Mouse (Mus musculus) midbrain, embryonic 12.5 days (tissue): ENCODE data around the gene Gnmt. TPM values are rescaled to one million over a fixed set of nuclear protein-coding genes. Genes with fewer than 3 reads are reported as not detected.

Source experiments
- ATAC-seq: fragments of 200-750 bp; cut with Nextera tagmentation; 2 replicates; pipeline ENCODE4 v1.8.0; 2017; ENCODE audit warnings: low read depth, moderate TSS enrichment, moderate library complexity; ENCODE audit not compliant: low FRiP score
- H3K27ac ChIP-seq: fragments of 300-500 bp; sonication (generic); replicated peaks from 2 replicates; pipeline ENCODE4 v1.5.1; 2016; ENCODE audit warnings: mild to moderate bottlenecking
- H3K27me3 ChIP-seq: fragments of 300-500 bp; sonication (generic); 2 replicates; pipeline ENCODE4 v1.6.1; 2016; ENCODE audit warnings: mild to moderate bottlenecking
- H3K36me3 ChIP-seq: fragments of 300-500 bp; sonication (generic); 2 replicates; pipeline ENCODE4 v1.6.1; 2016
- H3K4me1 ChIP-seq: fragments of 300-500 bp; sonication (generic); 2 replicates; pipeline ENCODE4 v1.6.1; 2016
- H3K4me2 ChIP-seq: fragments of 300-500 bp; sonication (generic); replicated peaks from 2 replicates; pipeline ENCODE4 v1.6.1; 2016; ENCODE audit warnings: mild to moderate bottlenecking, moderate library complexity
- H3K4me3 ChIP-seq: fragments of 300-500 bp; sonication (generic); 2 replicates; pipeline ENCODE4 v1.5.1; 2016; ENCODE audit warnings: mild to moderate bottlenecking
- H3K9ac ChIP-seq: fragments of 300-500 bp; sonication (generic); replicated peaks from 2 replicates; pipeline ENCODE4 v1.6.1; 2016; ENCODE audit warnings: mild to moderate bottlenecking, moderate library complexity
- H3K9me3 ChIP-seq: fragments of 300-500 bp; sonication (generic); 2 replicates; pipeline ENCODE4 v1.6.1; 2016; ENCODE audit warnings: mild to moderate bottlenecking
- WGBS: fragments of 180-500 bp; shearing (Covaris S2); methylation state at CpG from one replicate; pipeline ENCODE4 v1.1.7; 2016; 5-methylcytosine and 5-hydroxymethylcytosine counted together
- polyA plus RNA-seq: library from polyadenylated mRNA; unstranded; fragments of >200 nt; fragmentation: Nextera tagmentation; extraction: Ambion mirVana; gene quantifications from 2 replicates; pipeline ENCODE4 v1.2.1, GENCODE M21; 2016

Gene Gnmt
- polyA plus RNA-seq: 0.52 and 0.75 TPM in 2 replicates

GRCm38 (mm10) chr17:46728904-46729318 is at the start of gene Gnmt:
TSS of gene Gnmt (minus strand) at chr17:46729168.
- Histone ChIP-seq H3K4me1 (no peaks in the 10 kb centered on the region), H3K4me3 (no peak within 1 kb of the TSS), H3K9me3 (no peaks in the 10 kb centered on the region), H3K27ac (no peak within 1 kb of the TSS), H3K36me3 (peaks cover 7% of the 10 kb centered on the region; the same call in 1 of the 2 replicates), H3K27me3 (peaks cover 23% of the 10 kb centered on the region), H3K4me2 (no peak within 1 kb of the TSS), H3K9ac (peak within 1 kb of the TSS; percentile 17; the same call in 1 of the 2 replicates)
- 22% methylated on average over 24 of the region's 24 CpGs for WGBS
- no peak for ATAC-seq

DNA sequence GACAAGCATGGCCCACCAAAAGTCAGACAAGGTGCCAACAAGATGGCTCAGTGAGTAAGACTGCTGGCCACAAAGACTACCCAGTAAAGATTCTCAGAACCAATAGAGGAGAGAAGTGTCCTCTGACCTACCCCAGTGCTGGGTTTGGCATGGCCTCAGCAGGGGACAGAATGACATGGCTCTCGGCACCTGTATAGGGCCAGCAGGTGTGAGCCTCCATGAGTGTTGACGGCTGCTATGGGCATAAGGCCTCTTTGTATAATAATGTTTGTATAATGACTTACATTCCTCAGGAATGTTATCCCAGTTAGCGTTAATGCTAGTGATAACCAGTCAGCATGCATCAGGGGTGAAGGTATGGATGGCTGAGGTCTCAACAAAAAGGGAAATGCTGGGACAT is 47.1 kb upstream of the Gnmt start:
- no peak for ATAC-seq
- H3K36me3 ChIP-seq: peaks cover 61% of the 10 kb centered on the region

DNA sequence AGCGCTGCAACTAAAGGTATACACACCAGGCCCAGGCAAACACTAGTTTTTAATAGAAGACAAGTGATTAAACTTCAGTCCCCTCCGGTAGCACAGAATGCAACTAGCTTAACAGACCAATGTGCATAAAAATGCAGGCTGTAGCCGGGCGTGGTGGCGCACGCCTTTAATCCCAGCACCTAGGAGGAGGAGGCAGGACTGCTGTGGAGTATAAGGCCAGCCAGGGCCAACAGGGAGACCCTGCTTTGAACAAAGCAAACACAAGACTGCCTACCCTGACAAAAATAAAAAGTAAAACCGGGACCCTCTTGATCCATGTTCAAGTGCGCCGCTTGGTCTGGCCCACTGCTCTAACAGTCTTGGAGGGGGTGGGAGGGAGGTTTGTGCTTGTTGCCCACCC is 46.1 kb upstream of the Gnmt start:
- Histone ChIP-seq H3K4me2 (no peak overlapping the region), H3K27me3 (no peaks in the 10 kb centered on the region), H3K9ac (no peak overlapping the region), H3K27ac (no peak overlapping the region), H3K9me3 (no peaks in the 10 kb centered on the region), H3K36me3 (peaks cover 55% of the 10 kb centered on the region), H3K4me3 (no peak overlapping the region), H3K4me1 (peaks cover 19% of the 10 kb centered on the region)
- 94% methylated on average over 9 of the region's 9 CpGs for WGBS
- no peak for ATAC-seq

More for the DNA sequence above, 47.1 kb upstream of the Gnmt start:
- 85% methylated on average over 3 of the region's 3 CpGs for WGBS
- Histone ChIP-seq H3K4me3 (no peak overlapping the region), H3K27ac (no peak overlapping the region), H3K9me3 (no peaks in the 10 kb centered on the region), H3K27me3 (no peaks in the 10 kb centered on the region), H3K9ac (no peak overlapping the region), H3K4me1 (peaks cover 21% of the 10 kb centered on the region), H3K4me2 (no peak overlapping the region)

GRCm38 (mm10) chr17:46774131-46774472 is 45.1 kb upstream of the Gnmt start:
- peaks cover 46% of the 10 kb centered on the region for H3K36me3 ChIP-seq
- peaks cover 19% of the 10 kb centered on the region for H3K4me1 ChIP-seq
- peak overlapping the region; percentile 87 for H3K4me2 ChIP-seq
- H3K27ac ChIP-seq: no peak overlapping the region
- H3K9ac ChIP-seq: no peak overlapping the region
- 0 out of 2 replicates have a peak overlapping the region, but pooled peaks have one; percentile 68 for H3K4me3 ChIP-seq
- WGBS: 45% methylated on average over 2 of the region's 2 CpGs
- no peak for ATAC-seq
- H3K9me3 ChIP-seq: no peaks in the 10 kb centered on the region
- no peaks in the 10 kb centered on the region for H3K27me3 ChIP-seq

DNA sequence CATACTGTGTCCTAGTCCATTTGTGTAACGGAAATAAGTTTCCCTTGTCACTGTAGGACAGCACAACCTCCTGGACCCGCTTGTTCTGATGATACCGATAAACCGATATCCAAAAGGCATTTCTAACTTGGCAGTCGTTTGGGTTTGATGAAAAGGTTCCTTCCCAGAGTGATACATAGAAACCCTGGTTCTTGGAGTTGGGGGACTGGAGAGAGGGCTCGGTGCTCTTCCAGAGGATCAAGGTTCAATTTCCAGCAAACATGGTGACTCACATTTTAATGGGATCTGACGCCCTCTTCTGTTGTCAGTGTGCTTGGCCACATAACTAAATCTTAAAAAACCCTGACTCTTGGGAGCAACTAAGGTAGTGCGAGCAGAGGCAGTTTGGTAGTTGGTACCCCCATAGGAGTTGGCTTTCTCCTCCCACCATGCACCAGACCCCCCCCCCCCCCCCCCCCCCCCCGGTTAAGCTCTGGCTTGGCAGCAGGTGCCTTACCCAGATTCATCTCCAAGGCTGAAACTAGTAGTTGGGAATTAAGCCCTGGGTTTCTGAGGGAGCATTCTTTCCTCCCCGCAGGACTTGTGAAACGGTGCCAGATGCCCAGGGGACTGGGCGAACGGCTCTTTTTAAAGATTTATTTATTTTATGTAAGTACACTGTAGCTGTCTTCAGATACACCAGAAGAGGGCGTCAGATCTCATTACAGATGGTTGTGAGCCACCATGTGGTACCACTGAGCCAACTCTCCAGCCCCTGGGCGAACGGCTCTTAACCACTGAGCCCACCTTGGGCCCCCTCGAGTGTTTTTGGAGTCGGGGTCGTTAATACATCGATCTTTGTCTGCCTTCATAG is 44.5 kb upstream of the Gnmt start:
- peak overlapping the region; percentile 50; the same call in 1 of the 2 replicates for H3K27ac ChIP-seq
- WGBS: 13% methylated on average over 18 of the region's 20 CpGs
- no peak; the same call in 1 of the 2 replicates for ATAC-seq

GRCm38 (mm10) chr17:46772404-46773277 is 43.7 kb upstream of the Gnmt start, which contains the start of gene 2310039H08Rik:
TSS of gene 2310039H08Rik (plus strand) at chr17:46772635.
- Histone ChIP-seq H3K27me3 (no peaks in the 10 kb centered on the region), H3K4me3 (peak within 1 kb of the TSS; percentile 68), H3K9me3 (no peaks in the 10 kb centered on the region), H3K27ac (peak within 1 kb of the TSS; percentile 50), H3K36me3 (peaks cover 32% of the 10 kb centered on the region), H3K4me1 (peaks cover 19% of the 10 kb centered on the region), H3K4me2 (peak within 1 kb of the TSS; percentile 87), H3K9ac (peak within 1 kb of the TSS; percentile 67)
- under 1% methylated on average over 50 of the region's 50 CpGs for WGBS
- peak; percentile 93 for ATAC-seq

More for the DNA sequence above, 44.5 kb upstream of the Gnmt start:
- Histone ChIP-seq H3K9me3 (no peaks in the 10 kb centered on the region), H3K36me3 (peaks cover 40% of the 10 kb centered on the region), H3K4me2 (peak overlapping the region; percentile 87), H3K27me3 (no peaks in the 10 kb centered on the region), H3K4me3 (peak overlapping the region; percentile 68), H3K9ac (peak overlapping the region; percentile 67), H3K4me1 (peaks cover 19% of the 10 kb centered on the region)

DNA sequence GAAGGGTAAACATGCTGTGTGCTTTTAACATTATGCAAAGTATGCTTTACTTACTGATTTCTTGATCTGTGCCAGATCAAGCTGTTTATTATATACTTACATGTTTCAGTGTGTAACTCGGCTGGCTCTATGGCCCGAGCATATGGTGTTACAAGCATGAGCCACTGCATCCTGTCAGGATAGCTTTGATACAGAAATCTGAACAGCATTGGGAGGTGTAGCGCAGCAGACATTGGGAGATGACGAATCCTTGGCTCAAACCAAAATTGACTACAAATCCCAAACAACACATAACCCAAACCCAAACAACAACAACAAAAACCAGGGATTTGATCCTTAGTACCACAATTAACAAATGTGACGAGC is 43.1 kb upstream of the Gnmt start:
- H3K9me3 ChIP-seq: no peaks in the 10 kb centered on the region
- peak overlapping the region; percentile 87 for H3K4me2 ChIP-seq
- H3K9ac ChIP-seq: peak overlapping the region; percentile 67
- H3K4me1 ChIP-seq: peaks cover 19% of the 10 kb centered on the region
- 0 out of 2 replicates have a peak, but pooled peaks have one; percentile 8 for ATAC-seq
- H3K4me3 ChIP-seq: peak overlapping the region; percentile 68
- H3K27me3 ChIP-seq: no peaks in the 10 kb centered on the region
- peak overlapping the region; percentile 50 for H3K27ac ChIP-seq
- WGBS: 9% methylated on average over 5 of the region's 5 CpGs
- peaks cover 25% of the 10 kb centered on the region for H3K36me3 ChIP-seq

GRCm38 (mm10) chr17:46771616-46772015 is 42.6 kb upstream of the Gnmt start:
- Histone ChIP-seq H3K36me3 (peaks cover 21% of the 10 kb centered on the region), H3K27ac (no peak overlapping the region; the same call in 1 of the 2 replicates), H3K9me3 (no peaks in the 10 kb centered on the region), H3K27me3 (no peaks in the 10 kb centered on the region), H3K4me2 (peak overlapping the region; percentile 87), H3K4me1 (peaks cover 19% of the 10 kb centered on the region), H3K4me3 (peak overlapping the region; percentile 68), H3K9ac (peak overlapping the region; percentile 67; the same call in 1 of the 2 replicates)
- ATAC-seq: no peak
- WGBS: 65% methylated on average over 17 of the region's 17 CpGs

- Histone ChIP-seq H3K9me3 (no peaks in the 10 kb centered on the region), H3K36me3 (peaks cover 16% of the 10 kb centered on the region), H3K27ac (no peak overlapping the region), H3K4me3 (no peak overlapping the region), H3K9ac (no peak overlapping the region), H3K4me2 (no peak overlapping the region), H3K4me1 (peaks cover 19% of the 10 kb centered on the region), H3K27me3 (no peaks in the 10 kb centered on the region)
- ATAC-seq: no peak
- 86% methylated on average over 4 of the region's 4 CpGs for WGBS
Measured at GRCm38 (mm10) chr17:46771025-46771424, 42.1 kb upstream of the Gnmt start.

DNA sequence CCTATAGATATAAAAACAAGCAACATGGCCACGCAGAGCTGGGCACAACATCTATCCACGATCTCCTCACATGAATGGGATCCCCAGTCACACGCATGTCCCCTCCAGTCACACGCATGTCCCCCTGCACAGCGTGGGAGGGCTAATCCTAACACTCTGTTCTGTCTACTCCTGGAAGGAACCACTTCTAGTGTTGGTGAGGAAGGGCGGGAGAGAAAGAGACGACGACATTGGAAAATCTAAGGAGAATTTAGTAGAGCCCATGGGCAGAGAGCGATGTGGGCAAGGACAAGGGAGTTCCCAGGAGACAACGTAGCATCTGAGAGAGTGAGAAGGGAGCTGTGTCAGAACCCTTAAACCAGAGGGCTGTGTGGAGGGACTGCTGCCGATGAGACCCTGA is 41.6 kb upstream of the Gnmt start:
- 89% methylated on average over 11 of the region's 11 CpGs for WGBS
- ATAC-seq: no peak

GRCm38 (mm10) chr17:46767868-46768267 is 38.9 kb upstream of the Gnmt start:
- WGBS: 61% methylated on average over 8 of the region's 8 CpGs
- H3K27me3 ChIP-seq: no peaks in the 10 kb centered on the region
- no peak overlapping the region for H3K4me3 ChIP-seq
- peaks cover 6% of the 10 kb centered on the region for H3K4me1 ChIP-seq
- no peak overlapping the region for H3K4me2 ChIP-seq
- no peaks in the 10 kb centered on the region for H3K36me3 ChIP-seq
- no peaks in the 10 kb centered on the region for H3K9me3 ChIP-seq
- no peak overlapping the region for H3K27ac ChIP-seq
- H3K9ac ChIP-seq: no peak overlapping the region
- ATAC-seq: no peak

More for the DNA sequence above, 41.6 kb upstream of the Gnmt start:
- peaks cover 19% of the 10 kb centered on the region for H3K4me1 ChIP-seq
- peaks cover 11% of the 10 kb centered on the region for H3K36me3 ChIP-seq
- no peaks in the 10 kb centered on the region for H3K27me3 ChIP-seq
- H3K4me3 ChIP-seq: no peak overlapping the region
- no peak overlapping the region for H3K27ac ChIP-seq
- H3K9me3 ChIP-seq: no peaks in the 10 kb centered on the region
- no peak overlapping the region for H3K9ac ChIP-seq
- H3K4me2 ChIP-seq: no peak overlapping the region
